ENCODE assay signal across 31 mouse cellular contexts in genomic region chr1:45920703-45921102, GRCm38 (mm10). TPM values are rescaled to one million over a fixed set of nuclear protein-coding genes. Genes with fewer than 3 reads are reported as not detected.
DNase-seq lines count a peak whose midpoint lies in the region; ATAC-seq lines count a peak whose summit lies in the region.
"Had no signal": no experiment of that assay in that cellular context is flagged by ENCODE, and none has a peak within 500 bp of the region (broad histone marks: within the 10 kb centered on the region; RNA-seq: fewer than 3 reads in every experiment).

No protein-coding gene starts in this region.

- H3K4me3 ChIP-seq in kidney, embryonic 14.5 days (ENCODE audit: low read length) = no peak overlapping the region
- no peak overlapping the region for H3K4me3 ChIP-seq in intestine, embryonic 16.5 days (ENCODE audit: low read length)
- no peak overlapping the region for H3K4me3 ChIP-seq in kidney, embryonic 16.5 days (ENCODE audit: low read length)
- no peak overlapping the region for H3K4me3 ChIP-seq in liver, embryonic 16.5 days (ENCODE audit: low read depth, low read length)
- H3K4me3 ChIP-seq: embryonic facial prominence, embryonic 15.5 days; heart, adult 2 months; heart, embryonic 15.5 days; hindbrain, embryonic 13.5 days; left cerebral cortex, adult 2 months; lung, embryonic 15.5 days; myocyte; neural tube, embryonic 13.5 days had no signal

- no peaks in the 10 kb centered on the region for H3K27me3 ChIP-seq in kidney, embryonic 14.5 days (ENCODE audit: control insufficient read depth, insufficient read depth, low read length)
- no peaks in the 10 kb centered on the region for H3K27me3 ChIP-seq in intestine, embryonic 16.5 days (replicated peaks; ENCODE audit: control insufficient read depth, insufficient read depth, low read length)
- H3K27me3 ChIP-seq in kidney, embryonic 16.5 days (ENCODE audit: insufficient read depth, low read length) = no peaks in the 10 kb centered on the region
- no peaks in the 10 kb centered on the region for H3K27me3 ChIP-seq in liver, embryonic 16.5 days (ENCODE audit: control insufficient read depth, insufficient read depth, low read depth, low read length)
- H3K27me3 ChIP-seq: embryonic facial prominence, embryonic 15.5 days; heart, embryonic 15.5 days; lung, embryonic 15.5 days had no signal

- no peaks in the 10 kb centered on the region for H3K4me1 ChIP-seq in kidney, embryonic 14.5 days (ENCODE audit: control insufficient read depth, insufficient read depth, low read length)
- peaks cover 7% of the 10 kb centered on the region for H3K4me1 ChIP-seq in intestine, embryonic 16.5 days (ENCODE audit: control insufficient read depth, insufficient read depth, low read length)
- 0 out of 2 replicates have a peak, but pooled peaks cover 3% of the 10 kb centered on the region for H3K4me1 ChIP-seq in kidney, embryonic 16.5 days (ENCODE audit: insufficient read depth, low read length)
- H3K4me1 ChIP-seq in liver, embryonic 16.5 days (ENCODE audit: control insufficient read depth, low read depth, low read length) = peaks cover 2% of the 10 kb centered on the region; the same call in 1 of the 2 replicates
- H3K4me1 ChIP-seq: neural tube, embryonic 13.5 days had no signal

- no peak overlapping the region for H3K9ac ChIP-seq in kidney, embryonic 14.5 days (ENCODE audit: low read depth, low read length)
- H3K9ac ChIP-seq in intestine, embryonic 16.5 days (ENCODE audit: low read depth, low read length) = no peak overlapping the region
- no peak overlapping the region for H3K9ac ChIP-seq in kidney, embryonic 16.5 days (replicated peaks; ENCODE audit: low read length)
- no peak overlapping the region for H3K9ac ChIP-seq in liver, embryonic 16.5 days (ENCODE audit: low read depth, low read length)
- H3K9ac ChIP-seq: embryonic facial prominence, embryonic 15.5 days; heart, embryonic 15.5 days; hindbrain, embryonic 13.5 days; lung, embryonic 15.5 days; neural tube, embryonic 13.5 days had no signal

- 64% methylated on average over 3 of the region's 3 CpGs for WGBS in kidney, embryonic 14.5 days
- WGBS in intestine, embryonic 16.5 days = 57% methylated on average over 3 of the region's 3 CpGs
- WGBS in kidney, embryonic 16.5 days = 72% methylated on average over 3 of the region's 3 CpGs
- WGBS in liver, embryonic 16.5 days (ENCODE audit: insufficient replicate concordance) = 72% methylated on average over 3 of the region's 3 CpGs

- H3K4me2 ChIP-seq in kidney, embryonic 14.5 days (replicated peaks; ENCODE audit: low read depth, low read length) = no peak overlapping the region
- H3K4me2 ChIP-seq in intestine, embryonic 16.5 days (ENCODE audit: low read depth, low read length) = no peak overlapping the region
- H3K4me2 ChIP-seq in kidney, embryonic 16.5 days (replicated peaks; ENCODE audit: low read depth, low read length) = no peak overlapping the region
- H3K4me2 ChIP-seq in liver, embryonic 16.5 days (ENCODE audit: low read depth, low read length) = no peak overlapping the region; the same call in 1 of the 2 replicates
- H3K4me2 ChIP-seq: embryonic facial prominence, embryonic 15.5 days; heart, embryonic 15.5 days; hindbrain, embryonic 13.5 days; lung, embryonic 15.5 days; neural tube, embryonic 13.5 days had no signal

- peak; percentile 45 for DNase-seq in kidney, adult 11 months
- no peak for DNase-seq in lung, postnatal 25 days (ENCODE audit: low spot score)
- DNase-seq in cerebellum, postnatal 25 days = no peak
- DNase-seq: adrenal gland, postnatal 25 days; cerebellum, adult 9-10 months; gastrocnemius, postnatal 25 days; heart, adult 2 months; heart, postnatal 36 days; lung, postnatal 4 days; right cerebral cortex, adult 18-20 months; thymus, postnatal 14 days had no signal

- ATAC-seq in kidney, embryonic 14.5 days (ENCODE audit: low FRiP score, low TSS enrichment) = no peak
- ATAC-seq in intestine, embryonic 16.5 days = peak; percentile 63
- no peak for ATAC-seq in kidney, embryonic 16.5 days (ENCODE audit: low FRiP score, low TSS enrichment)
- peak; percentile 14 for ATAC-seq in liver, embryonic 16.5 days (ENCODE audit: low read depth)
- no peak for ATAC-seq in megakaryocyte-erythroid progenitor cell, adult 5-6 weeks (replicated peaks; ENCODE audit: low FRiP score, low TSS enrichment, poor library complexity, severe bottlenecking)
- ATAC-seq: forebrain, embryonic 16.5 days; midbrain, embryonic 16.5 days had no signal

- H3K9me3 ChIP-seq in kidney, embryonic 14.5 days (ENCODE audit: control insufficient read depth, low read length) = no peaks in the 10 kb centered on the region
- no peaks in the 10 kb centered on the region for H3K9me3 ChIP-seq in intestine, embryonic 16.5 days (ENCODE audit: control insufficient read depth, low read length)
- H3K9me3 ChIP-seq in kidney, embryonic 16.5 days (ENCODE audit: low read length) = no peaks in the 10 kb centered on the region
- H3K9me3 ChIP-seq in liver, embryonic 16.5 days (replicated peaks; ENCODE audit: control insufficient read depth, low read length) = no peaks in the 10 kb centered on the region
- H3K9me3 ChIP-seq: embryonic facial prominence, embryonic 15.5 days; heart, embryonic 15.5 days; hindbrain, embryonic 13.5 days; lung, embryonic 15.5 days; neural tube, embryonic 13.5 days had no signal

- peaks cover 12% of the 10 kb centered on the region; the same call in 1 of the 2 replicates for H3K36me3 ChIP-seq in kidney, embryonic 14.5 days (ENCODE audit: control insufficient read depth, insufficient read depth, low read length)
- H3K36me3 ChIP-seq in intestine, embryonic 16.5 days (ENCODE audit: control insufficient read depth, insufficient read depth, low read length) = 0 out of 2 replicates have a peak, but pooled peaks cover 3% of the 10 kb centered on the region
- H3K36me3 ChIP-seq in kidney, embryonic 16.5 days (ENCODE audit: insufficient read depth, low read length) = 0 out of 2 replicates have a peak, but pooled peaks cover 4% of the 10 kb centered on the region
- H3K36me3 ChIP-seq in liver, embryonic 16.5 days (ENCODE audit: control insufficient read depth, insufficient read depth) = peaks cover 26% of the 10 kb centered on the region
- H3K36me3 ChIP-seq: embryonic facial prominence, embryonic 15.5 days; heart, embryonic 15.5 days; hindbrain, embryonic 13.5 days; neural tube, embryonic 13.5 days had no signal

- no peak overlapping the region for H3K27ac ChIP-seq in kidney, embryonic 14.5 days (ENCODE audit: low read depth, low read length)
- peak overlapping the region; percentile 86 for H3K27ac ChIP-seq in intestine, embryonic 16.5 days (ENCODE audit: low read length)
- peak overlapping the region; percentile 50; the same call in 1 of the 2 replicates for H3K27ac ChIP-seq in kidney, embryonic 16.5 days (ENCODE audit: low read length)
- peak overlapping the region; percentile 66 for H3K27ac ChIP-seq in liver, embryonic 16.5 days (ENCODE audit: low read length)
- H3K27ac ChIP-seq: embryonic facial prominence, embryonic 15.5 days; heart, adult 2 months; heart, embryonic 15.5 days; hindbrain, embryonic 13.5 days; left cerebral cortex, adult 2 months; lung, embryonic 15.5 days; neural tube, embryonic 13.5 days had no signal

RNA-seq across cellular contexts. Expression of gene Slc40a1, which starts 5.6 kb away (rescaled TPM):
- polyA plus RNA-seq in kidney, embryonic 14.5 days (2014; fragmentation: Nextera tagmentation; extraction: Ambion mirVana) = 64.6 and 101 TPM in 2 replicates
- 205 and 228 TPM in 2 replicates for polyA plus RNA-seq in intestine, embryonic 16.5 days (2015; fragmentation: Nextera tagmentation; extraction: Ambion mirVana)
- polyA plus RNA-seq in kidney, embryonic 16.5 days (2015; fragmentation: Nextera tagmentation; extraction: Ambion mirVana) = 111 and 113 TPM in 2 replicates
- polyA plus RNA-seq in liver, embryonic 16.5 days (2015; fragmentation: Nextera tagmentation; extraction: Ambion mirVana) = 178 and 179 TPM in 2 replicates
- 70.2 and 91.8 TPM in 2 replicates for total RNA-seq in megakaryocyte-erythroid progenitor cell, adult 5-6 weeks (2014; fragmentation: Nextera tagmentation)
- total RNA-seq in megakaryocyte-erythroid progenitor cell, adult 5-6 weeks (2017) = 155 and 167 TPM in 2 replicates

RNA-seq across cellular contexts. Expression of gene Gm5269, which starts 30.6 kb away (rescaled TPM):
- polyA plus RNA-seq in kidney, embryonic 14.5 days (2014; fragmentation: Nextera tagmentation; extraction: Ambion mirVana) = not detected in 2 replicates
- not detected in 2 replicates for polyA plus RNA-seq in intestine, embryonic 16.5 days (2015; fragmentation: Nextera tagmentation; extraction: Ambion mirVana)
- not detected in 2 replicates for polyA plus RNA-seq in kidney, embryonic 16.5 days (2015; fragmentation: Nextera tagmentation; extraction: Ambion mirVana)
- polyA plus RNA-seq in liver, embryonic 16.5 days (2015; fragmentation: Nextera tagmentation; extraction: Ambion mirVana) = 0.15 and 0.63 TPM in 2 replicates
- total RNA-seq in megakaryocyte-erythroid progenitor cell, adult 5-6 weeks (2014; fragmentation: Nextera tagmentation) = not detected in 2 replicates
- not detected in 2 replicates for total RNA-seq in megakaryocyte-erythroid progenitor cell, adult 5-6 weeks (2017)
- total RNA-seq: adrenal gland, postnatal 25 days; common myeloid progenitor, adult 5-6 weeks; gastrocnemius, postnatal 25 days; heart, adult 2 months; heart, postnatal 36 days; layer of hippocampus, postnatal 10 days; left cerebral cortex, adult 2 months; left cerebral cortex, postnatal 36 days had no signal
- polyA plus RNA-seq: brain, embryonic 14.5 days; embryonic facial prominence, embryonic 15.5 days; forebrain, embryonic 16.5 days; heart, adult 2 months; heart, embryonic 15.5 days; hindbrain, embryonic 13.5 days; limb, embryonic 14.5 days; lung, embryonic 15.5 days; midbrain, embryonic 16.5 days; myocyte; neural tube, embryonic 13.5 days; testis, adult 2 months had no signal

Comparison
In these comparisons a context has a peak if more than half of its experiments do, and no peak if none do; other contexts are left out.
1. ATAC-seq: peak in intestine, embryonic 16.5 days (single experiment) and liver, embryonic 16.5 days (single experiment); none in kidney, embryonic 14.5 days (single experiment), kidney, embryonic 16.5 days (single experiment) and megakaryocyte-erythroid progenitor cell, adult 5-6 weeks (single experiment).